Mouse (Mus musculus): Measurements from ENCODE around the gene Exoc6. TPM values are rescaled to one million over a fixed set of nuclear protein-coding genes. Genes with fewer than 3 reads are reported as not detected.

Exoc6 gene
- total RNA-seq, 2 experiments from 2014 or later = 40.6 to 41.3 TPM

DNA sequence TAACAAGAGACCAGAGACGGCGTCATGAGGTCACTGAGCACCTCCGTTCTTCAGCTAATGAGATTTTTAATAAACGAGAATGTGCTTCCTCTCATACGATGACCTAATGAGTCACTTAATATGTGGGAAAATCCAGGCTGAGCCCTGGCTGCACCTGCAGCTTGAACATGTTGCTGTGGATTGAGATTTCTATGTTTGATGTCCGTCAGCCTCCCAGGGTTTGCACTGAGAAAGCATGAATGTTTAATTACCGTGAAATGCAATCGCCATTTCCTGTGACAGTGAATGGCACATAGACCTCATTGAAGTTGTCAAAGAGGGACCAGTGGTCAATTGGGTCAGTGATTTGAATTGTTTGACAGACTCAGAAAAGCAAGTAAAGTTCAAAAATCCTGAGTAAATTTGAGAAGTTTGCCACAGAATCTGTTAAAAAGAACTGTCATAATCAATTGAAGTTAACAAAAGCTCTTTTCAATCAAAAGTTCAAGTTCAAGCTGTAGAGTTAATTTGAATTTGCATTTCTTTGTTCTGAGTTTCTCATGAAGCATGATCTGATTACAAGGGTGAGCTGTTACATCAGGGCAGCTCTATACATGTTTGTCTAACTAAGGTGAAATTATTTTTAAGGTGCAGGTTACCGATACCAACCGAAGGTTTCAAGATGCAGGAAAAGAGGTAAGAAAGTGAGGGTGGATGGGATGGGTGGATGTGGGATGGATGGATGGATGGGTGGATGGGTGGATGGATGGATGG lies 20.9 kb downstream of the Exoc6 start:
- no peak for DNase-seq (ENCODE audit: low spot score in 2 of 2)

DNA sequence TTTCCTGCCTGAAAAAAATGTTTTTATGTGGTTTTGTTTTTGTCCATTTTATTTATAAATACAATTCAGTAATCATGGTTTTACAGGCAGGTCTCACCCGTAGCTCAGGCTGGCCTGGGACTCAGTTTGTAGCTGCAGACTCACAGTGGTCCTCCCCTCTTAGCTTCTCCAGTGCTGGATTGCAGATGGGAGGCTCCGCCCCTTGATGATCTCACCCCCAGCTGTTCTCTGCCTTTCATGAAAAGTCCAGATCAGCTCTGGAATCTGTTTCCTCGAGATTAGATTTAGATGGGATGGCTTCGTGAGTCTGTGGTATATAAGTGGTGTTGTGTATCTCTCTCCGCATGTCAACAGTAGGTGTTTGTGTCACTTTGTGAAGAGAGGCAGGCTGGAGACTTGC lies 24.6 kb downstream of the Exoc6 start:
- no peak for DNase-seq (ENCODE audit: low spot score in 2 of 2)

- no peak for DNase-seq (ENCODE audit: low spot score in 2 of 2)
Observed at GRCm38 (mm10) chr19:37579607-37580006, 29.4 kb downstream of the Exoc6 start.

GRCm38 (mm10) chr19:37580438-37580837 lies 30.2 kb downstream of the Exoc6 start:
- no peak for DNase-seq (ENCODE audit: low spot score in 2 of 2)

DNA sequence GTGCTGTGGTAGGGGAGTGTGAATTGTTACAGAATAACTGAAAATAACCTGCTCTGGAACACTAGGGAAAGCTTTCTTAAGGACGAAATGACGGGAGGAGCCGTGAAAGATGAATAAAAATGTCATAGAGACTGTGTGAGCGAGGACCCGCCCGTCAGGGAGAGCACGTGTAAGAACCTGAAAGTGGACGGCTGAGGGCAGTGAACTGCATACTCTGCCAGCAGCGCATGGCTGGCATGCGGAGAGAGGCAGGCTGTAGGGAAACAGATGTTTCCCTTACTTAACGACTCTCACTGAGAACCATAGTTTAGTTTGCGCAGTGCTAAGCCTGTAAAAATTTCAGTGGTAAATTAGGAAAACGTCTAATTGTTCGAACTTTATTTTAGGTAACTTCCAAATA lies 35.0 kb downstream of the Exoc6 start:
- no peak for DNase-seq (ENCODE audit: low spot score in 2 of 2)

DNA sequence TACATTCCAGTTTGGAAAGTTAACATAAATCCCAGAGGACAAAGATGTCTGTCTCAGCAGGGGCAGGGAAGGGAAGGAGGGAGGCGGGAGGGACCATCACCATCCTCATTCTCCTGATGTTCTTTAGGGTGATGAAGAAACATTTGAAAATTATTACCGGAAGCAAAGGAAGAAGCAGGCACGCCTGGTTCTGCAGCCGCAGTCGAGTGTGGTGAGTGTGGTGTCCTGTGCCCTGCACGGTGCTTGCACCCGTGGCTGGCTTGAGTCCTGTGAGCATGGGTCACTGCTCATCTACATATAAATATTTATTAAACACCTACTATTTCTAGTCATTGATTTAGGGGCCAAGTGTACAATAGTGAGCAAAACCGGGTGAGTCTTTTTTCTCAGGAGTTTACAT lies 35.5 kb downstream of the Exoc6 start:
- DNase-seq (ENCODE audit: low spot score in 2 of 2) = no peak

DNA sequence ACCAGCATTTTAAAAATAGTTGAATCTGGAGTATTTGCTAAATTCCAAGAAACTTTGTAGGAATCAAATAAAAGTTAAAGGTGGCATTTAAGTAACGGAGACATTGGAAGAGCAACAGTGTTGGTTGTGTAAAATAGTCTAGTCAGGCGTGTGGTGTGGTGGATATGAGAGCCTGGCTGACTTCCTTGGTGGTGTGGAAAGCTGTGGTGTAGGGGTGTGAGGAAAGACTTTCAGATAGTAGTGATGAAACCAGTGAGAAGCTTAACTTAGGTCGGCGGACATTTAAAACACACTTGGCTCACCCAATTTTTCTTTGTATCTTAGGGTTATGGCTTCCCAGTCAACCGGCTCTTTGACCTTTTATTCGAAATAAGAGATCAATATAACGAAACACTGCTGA lies 40.3 kb downstream of the Exoc6 start:
- no peak for DNase-seq (ENCODE audit: low spot score in 2 of 2)

GRCm38 (mm10) chr19:37601968-37602848 lies 52.0 kb downstream of the Exoc6 start:
- peak in 1 of 2 experiments; percentile 56 for DNase-seq (ENCODE audit: low spot score in 2 of 2)

DNA sequence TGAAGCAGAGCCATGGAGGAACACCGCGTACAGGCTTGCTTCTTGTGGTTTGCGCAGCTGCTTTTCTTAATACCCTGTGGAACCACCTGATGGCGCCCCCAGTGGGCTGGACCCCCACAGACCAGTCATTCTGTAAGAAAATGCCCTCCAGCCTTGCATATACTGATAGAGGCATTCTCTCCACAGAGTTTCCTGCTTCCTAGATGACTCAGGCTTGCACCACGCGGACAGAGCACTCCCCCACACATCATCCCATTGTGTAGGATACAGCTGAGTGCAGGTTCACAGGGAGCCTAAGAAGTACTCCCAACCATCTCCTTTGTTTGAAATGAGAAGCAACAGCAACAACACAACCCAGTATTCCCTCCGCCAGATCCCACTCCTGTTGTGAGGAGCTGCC lies 59.8 kb downstream of the Exoc6 start:
- DNase-seq (ENCODE audit: low spot score in 2 of 2) = no peak

GRCm38 (mm10) chr19:37612893-37613292 lies 62.7 kb downstream of the Exoc6 start:
- DNase-seq (ENCODE audit: low spot score in 2 of 2) = no peak

GRCm38 (mm10) chr19:37615039-37615630 lies 64.9 kb downstream of the Exoc6 start:
- no peak for DNase-seq (ENCODE audit: low spot score in 2 of 2)

DNA sequence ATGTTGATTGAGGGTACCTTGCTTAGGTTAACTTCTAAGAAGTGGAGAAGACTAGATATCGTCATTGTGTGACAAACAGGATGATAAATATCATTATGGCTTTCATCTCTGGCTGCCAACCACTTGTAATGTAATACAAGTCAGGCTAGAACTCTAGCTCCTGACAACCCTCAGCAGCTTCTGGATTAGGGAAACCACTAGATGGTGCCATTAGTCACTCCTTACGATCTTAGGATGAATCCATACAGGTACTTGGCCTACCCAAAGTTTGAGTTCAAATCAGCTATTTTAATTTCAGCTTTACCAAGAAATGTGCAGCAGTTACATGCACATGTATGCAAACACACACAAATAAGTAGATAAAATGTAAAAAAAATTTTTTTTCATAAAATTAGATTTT lies 97.8 kb downstream of the Exoc6 start:
- no peak for DNase-seq (ENCODE audit: low spot score in 2 of 2)

- DNase-seq (ENCODE audit: low spot score in 2 of 2) = no peak
Observed at GRCm38 (mm10) chr19:37650526-37650925, 100.3 kb downstream of the Exoc6 start.

DNA sequence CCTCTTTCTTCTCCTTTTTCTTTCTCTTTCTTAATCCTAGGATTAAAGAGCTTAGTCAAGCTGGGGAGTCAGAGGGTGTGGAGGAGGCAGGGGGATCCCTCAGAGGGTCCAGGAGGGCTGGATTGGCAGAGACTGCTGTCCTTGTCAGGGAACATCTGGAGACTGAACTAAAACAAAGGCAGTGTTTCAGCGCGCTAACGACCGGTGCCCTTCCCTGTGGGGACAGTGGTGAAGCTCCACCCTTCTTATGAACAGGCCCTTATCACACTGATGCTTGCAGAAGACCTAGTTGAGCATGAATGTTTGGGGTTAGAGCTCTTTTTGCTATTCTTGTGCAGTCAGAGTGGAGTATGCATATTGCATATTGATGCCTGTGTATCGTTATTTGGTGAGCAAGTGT lies 103.8 kb downstream of the Exoc6 start:
- DNase-seq (ENCODE audit: low spot score in 2 of 2) = no peak

- DNase-seq (ENCODE audit: low spot score in 2 of 2) = no peak
Observed at GRCm38 (mm10) chr19:37656441-37656840, 106.2 kb downstream of the Exoc6 start.

GRCm38 (mm10) chr19:37665256-37665655 lies 115.0 kb downstream of the Exoc6 start:
- DNase-seq (ENCODE audit: low spot score in 2 of 2) = no peak

- DNase-seq (ENCODE audit: low spot score in 2 of 2) = no peak
Observed at GRCm38 (mm10) chr19:37667855-37668594, 117.8 kb downstream of the Exoc6 start.

- DNase-seq (ENCODE audit: low spot score in 2 of 2) = no peak
Observed at GRCm38 (mm10) chr19:37668657-37669056, 118.4 kb downstream of the Exoc6 start.

DNA sequence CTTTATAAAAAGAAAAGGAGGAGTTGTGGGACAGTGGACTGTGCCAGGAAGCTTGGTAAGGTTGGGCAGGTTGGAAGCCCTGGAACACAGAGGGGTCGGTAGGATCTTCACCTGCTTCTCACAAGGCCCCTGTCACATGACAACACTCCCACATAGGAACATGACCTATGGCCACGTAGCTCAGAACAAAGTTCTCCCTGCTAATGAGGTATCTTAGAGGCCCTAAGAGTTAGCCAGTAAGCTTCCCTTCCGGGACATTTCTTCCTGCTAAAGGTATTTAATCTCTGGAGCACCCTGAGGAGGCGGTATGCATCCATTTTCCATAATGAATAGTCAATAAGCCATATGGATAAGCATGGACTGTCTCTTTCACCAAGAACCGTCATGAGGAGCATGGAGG lies 119.3 kb downstream of the Exoc6 start:
- DNase-seq (ENCODE audit: low spot score in 2 of 2) = no peak

DNA sequence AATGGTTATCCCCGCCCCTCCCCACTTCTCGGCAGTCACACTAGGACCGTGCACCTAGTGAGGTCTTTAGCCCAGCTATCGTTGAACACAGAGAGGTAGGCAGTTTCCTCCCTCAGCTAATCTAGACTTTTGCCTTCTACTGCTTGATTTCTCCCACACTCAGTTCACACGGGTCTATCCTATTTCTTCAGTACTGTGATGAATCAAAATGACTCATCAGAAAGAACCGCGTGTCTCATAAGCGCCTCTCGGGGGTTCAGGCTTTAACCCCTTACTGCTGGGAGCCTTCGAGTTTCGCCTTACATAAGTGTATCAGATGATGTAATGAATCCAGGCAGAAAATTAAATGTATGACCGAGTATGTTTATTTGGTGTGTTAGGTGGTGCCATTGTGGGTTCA lies 123.2 kb downstream of the Exoc6 start:
- DNase-seq (ENCODE audit: low spot score in 2 of 2) = no peak

- DNase-seq (ENCODE audit: low spot score in 2 of 2) = no peak
Observed at GRCm38 (mm10) chr19:37685281-37685680, 135.1 kb downstream of the Exoc6 start, which contains the start of gene Cyp26c1. TSS of gene Cyp26c1 (plus strand) at chr19:37685581.

Measured in left cerebral cortex, adult 18-20 months (tissue).